Mouse (Mus musculus): Measurements from ENCODE around the gene Nfkbie.

GRCm38 (mm10) chr17:45549617-45550181 is 5.8 kb upstream of the Nfkbie start, which contains the start of gene Tmem151b:
- TF ChIP-seq CTCF (IDR thresholded peaks at IDR 0.05; ENCODE audit: low read depth): no peak
- no peak for TF ChIP-seq EP300 (IDR thresholded peaks at IDR 0.05; ENCODE audit: low read depth)
